Mouse (Mus musculus) liver, adult 10 weeks (tissue): ENCODE results near the gene Ankrd13b. TPM values are rescaled to one million over a fixed set of nuclear protein-coding genes. Genes with fewer than 3 reads are reported as not detected.

ENCODE experiments used
- polyA plus RNA-seq: library from polyadenylated mRNA; stranded (reverse); fragments of 350-450 nt; fragmentation: Illumina TruSeq; extraction: RNeasy Lipid Tissue Mini Kit (QIAGEN cat#74804); gene quantifications from one replicate; pipeline ENCODE4 v1.2.3, GENCODE M21; 2014; ENCODE audit warnings: low read depth, low replicate concordance

The Ankrd13b gene
- polyA plus RNA-seq, result 0.74 TPM

DNA sequence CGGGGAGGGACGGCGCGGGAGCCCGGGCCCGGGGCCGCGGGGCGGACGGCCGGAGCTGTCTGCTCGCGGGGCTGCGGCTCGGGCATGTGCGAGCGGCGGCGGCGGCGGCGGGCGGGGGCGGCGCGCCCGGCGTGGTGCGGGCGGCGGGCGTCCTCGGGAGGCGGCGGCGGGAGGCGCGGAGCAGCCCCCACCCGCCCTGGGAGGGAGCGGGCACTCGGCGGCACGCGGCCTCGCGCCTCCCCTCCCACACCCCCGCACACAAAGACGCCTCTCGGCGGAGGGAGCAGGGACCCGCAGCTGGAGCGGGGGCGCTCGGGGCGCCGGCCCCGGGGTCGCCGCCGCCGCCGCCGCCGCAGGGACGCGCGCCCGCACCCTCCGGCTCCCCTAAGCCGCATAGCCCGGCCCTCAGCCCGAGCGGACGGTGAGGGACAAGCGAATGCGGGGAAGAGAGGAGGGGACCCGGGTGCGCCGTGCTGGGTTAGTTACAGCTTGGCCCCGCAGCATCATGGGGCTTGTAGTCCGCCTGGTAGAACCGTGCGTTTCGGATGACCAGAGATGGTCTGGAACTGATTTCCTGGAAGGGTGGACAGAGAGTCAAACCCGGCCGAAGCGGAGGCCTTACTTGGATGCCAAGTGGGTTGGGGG, at the start of gene Ankrd13b:
TSS of gene Ankrd13b (minus strand) at position 88 of the 645 bp plus-strand sequence.

DNA sequence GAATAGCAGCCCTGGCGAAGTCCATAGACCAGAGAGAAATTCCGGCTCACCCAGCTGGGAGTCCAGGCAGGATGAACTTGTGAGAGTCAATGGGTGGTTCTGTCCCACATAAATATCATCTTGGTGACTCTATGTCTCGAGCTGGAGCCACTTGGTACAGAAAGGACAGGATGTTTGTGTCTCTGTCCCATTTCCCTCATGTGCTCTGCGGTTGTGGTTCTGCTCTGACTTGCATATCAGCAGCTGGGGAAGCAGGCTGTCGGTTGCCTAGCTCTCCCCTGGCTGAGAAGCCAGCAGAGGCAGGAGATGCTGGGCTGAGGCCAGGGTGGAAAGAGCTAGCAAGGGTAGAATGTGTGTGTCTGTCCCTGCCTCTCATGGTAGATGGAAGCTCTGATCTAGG, 29.6 kb upstream of the Ankrd13b start, which contains the start of gene Gm10392:
TSS of gene Gm10392 (minus strand) at position 156 of the 400 bp plus-strand sequence.

DNA sequence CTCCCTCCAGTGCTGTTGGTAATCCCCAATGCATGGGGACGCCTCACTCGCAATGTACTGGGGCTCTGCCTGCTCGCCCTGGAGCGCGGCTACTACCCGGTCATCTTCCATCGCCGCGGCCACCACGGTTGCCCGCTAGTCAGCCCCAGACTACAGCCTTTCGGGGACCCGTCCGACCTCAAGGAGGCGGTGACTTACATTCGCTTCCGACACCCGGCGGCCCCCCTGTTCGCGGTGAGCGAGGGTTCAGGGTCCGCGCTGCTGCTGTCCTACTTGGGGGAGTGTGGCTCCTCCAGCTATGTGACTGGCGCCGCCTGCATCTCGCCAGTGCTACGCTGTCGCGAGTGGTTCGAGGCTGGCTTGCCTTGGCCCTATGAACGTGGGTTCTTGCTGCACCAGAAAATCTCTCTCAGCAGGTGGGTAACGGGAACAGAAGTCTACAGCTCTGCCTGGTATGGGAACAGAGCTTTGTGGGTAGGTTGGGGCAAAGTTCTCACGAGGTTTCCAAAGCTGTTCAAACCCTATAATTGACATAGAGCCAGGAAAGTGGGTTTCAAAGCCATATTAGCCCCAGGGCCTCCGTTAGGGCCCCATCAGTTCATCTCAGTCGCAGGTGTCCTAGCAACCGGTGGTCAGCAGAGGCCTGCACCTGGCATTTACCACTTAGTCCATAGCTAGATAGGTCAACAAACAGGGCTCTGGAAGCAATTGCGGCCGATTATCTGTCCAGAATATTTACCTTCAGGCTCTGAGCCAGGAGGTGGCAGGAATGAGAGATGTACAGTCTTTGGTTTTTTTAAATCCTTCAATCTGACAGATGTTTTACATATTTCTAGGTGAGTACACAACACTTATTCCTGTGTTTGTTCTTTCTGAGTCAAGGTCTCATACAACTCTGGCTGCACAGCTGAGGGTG, 26.4 kb upstream of the Ankrd13b start, which contains the start of gene Trp53i13:
TSS of gene Trp53i13 (minus strand) at position 344 of the 916 bp plus-strand sequence.

DNA sequence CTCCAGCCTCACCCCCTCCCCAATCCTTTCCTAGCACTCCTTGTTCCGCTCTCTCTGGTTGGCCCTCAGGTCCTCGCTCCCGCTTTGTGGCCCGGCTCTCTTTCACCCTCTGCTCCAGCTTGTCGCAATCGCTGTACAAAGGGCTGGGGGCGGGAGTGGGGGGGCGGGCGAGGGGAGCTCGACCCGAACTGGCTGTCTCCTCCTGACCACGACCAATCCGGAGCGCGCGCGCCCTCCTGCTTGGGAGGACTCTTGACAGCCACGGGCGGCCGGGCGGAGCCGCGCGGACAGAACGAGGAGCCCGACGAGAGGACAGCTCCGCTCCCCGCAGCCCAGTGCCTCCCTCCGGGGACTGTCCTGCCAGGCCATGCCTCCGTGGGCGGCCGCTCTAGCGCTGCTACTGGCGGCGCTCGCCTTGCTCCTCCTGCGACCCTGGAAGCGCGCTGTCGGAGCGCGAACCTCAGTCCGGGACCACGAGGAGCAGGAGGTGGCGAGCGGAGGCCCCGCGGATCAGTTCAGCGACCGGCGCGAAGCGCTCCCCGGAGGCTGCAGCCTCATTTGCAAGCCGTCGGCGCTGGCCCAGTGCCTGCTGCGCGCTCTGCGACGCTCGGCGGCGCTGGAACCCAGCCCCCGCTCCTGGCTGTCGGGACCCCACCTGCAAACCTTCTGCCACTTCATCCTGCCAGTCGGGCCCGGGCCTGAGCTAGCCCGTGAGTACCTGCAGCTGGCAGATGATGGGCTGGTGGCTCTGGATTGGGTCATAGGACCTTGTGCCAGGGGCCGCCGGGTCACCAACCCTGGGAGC, 25.6 kb upstream of the Ankrd13b start, which contains the start of gene Abhd15:
TSS of gene Abhd15 (plus strand) at position 290 of the 805 bp plus-strand sequence.

DNA sequence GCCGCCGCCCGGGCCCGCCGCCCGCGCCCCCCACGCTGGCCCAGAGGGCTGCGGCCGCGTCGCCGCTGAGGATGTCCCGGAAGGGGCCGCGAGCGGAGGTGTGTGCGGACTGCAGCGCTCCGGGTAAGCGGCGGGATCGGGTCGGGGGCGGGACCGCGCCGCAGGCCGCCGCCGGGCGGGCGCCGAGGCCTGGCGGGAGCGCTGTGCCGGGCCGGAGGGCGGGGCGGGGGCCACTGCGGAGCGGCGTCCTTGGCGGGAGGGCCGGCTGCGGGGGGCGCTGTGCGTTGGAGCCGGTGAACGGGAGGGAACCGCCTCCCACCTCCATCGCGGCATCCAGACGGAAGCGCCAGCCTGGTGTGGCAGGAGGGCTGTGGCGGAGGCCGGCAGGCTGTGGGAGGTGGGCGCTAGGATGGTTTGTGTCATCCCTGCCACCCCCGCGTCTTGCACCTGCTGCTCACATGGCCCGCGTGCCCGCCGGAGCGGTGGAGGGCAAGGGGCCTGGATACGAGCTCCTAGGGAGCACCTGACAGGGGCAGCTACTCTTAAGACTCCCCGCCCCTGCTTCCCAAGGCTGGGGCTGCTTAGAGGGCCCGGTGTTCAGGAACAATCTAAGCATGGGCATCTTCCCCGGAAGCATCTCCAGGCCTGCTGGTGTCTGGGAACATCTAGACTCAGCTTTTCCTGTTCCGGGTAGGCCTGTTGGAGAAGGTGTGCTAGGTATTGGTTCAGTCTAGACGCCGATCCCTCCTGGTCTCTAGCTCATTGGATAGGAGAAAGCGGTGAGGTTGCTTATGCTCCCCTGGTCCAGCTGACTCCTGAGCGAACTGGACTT, 4.2 kb upstream of the Ankrd13b start, which contains the start of gene Git1:
TSS of gene Git1 (plus strand) at position 51 of the 832 bp plus-strand sequence.

DNA sequence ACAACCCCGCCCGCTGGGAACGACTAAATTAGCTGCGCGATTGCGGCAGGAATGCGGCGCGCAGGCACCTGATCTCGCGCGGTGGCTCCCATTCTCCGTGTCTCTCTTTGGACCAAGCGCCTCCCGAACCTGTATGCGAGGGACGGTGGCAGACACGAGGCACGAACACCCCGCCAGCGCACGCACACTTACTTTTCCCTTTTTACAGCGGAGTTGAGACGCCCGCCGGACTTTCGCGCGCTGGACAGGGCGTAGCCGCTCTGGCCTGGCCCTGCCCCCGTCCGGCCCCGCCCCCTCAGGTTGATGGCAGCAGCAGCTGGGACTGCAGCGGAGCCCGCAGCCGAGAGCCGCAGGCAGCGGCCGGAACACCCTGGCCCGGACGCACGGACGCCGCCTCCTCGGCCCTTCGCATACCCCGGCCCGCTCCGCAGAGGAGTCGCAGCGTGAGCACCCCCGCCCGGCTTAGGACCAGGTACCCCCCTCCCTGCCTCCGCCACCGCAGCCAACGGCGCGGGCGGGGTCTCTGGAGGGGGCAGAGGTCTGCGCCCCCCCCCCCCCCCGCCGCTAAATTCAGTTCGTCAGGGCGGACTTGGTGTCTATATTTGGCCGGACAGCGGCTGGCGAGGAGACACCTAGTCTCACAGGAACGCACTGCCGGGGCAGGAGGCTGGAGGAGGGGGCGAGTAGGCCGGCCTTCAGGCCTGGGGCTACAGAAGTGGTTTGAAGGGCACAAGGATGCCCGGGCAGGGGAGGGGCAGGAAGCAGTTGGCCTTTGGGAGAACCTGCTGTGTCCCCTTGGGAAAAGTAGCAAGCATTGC, 27.0 kb downstream of the Ankrd13b start, which contains the start of gene Coro6:
TSS of gene Coro6 (plus strand) at position 129 of the 818 bp plus-strand sequence.

Other genes with a start within 250 kb of the Ankrd13b start
- not detected for gene Coro6, start 27.3 kb downstream of the Ankrd13b start, polyA plus RNA-seq
- 0.64 TPM for gene Git1, start 3.9 kb upstream of the Ankrd13b start, polyA plus RNA-seq
- 6.8 TPM for gene Abhd15, start 25.4 kb upstream of the Ankrd13b start, polyA plus RNA-seq
- gene Trp53i13, start 26.3 kb upstream of the Ankrd13b start, polyA plus RNA-seq, result not detected
- not detected for gene Gm10392, start 29.5 kb upstream of the Ankrd13b start, polyA plus RNA-seq
- 24.4 TPM for gene Taok1, start 118.1 kb upstream of the Ankrd13b start, polyA plus RNA-seq
- gene Nufip2, start 196.5 kb upstream of the Ankrd13b start, polyA plus RNA-seq, result 35.6 TPM
- not detected for gene Cryba1, start 235.6 kb upstream of the Ankrd13b start, polyA plus RNA-seq